Mouse (Mus musculus) cerebellum, postnatal 36 days (tissue): ENCODE results near the gene Gm10282.

Source experiments
- DNase-seq, 2 experiments: peaks; one replicate each; pipeline ENCODE4 v3.0.0; 2021 to 2022; ENCODE audit warnings: mixed read lengths in 2 of 2

Gm10282 gene

GRCm38 (mm10) chr8:72295679-72296078 lies 9.4 kb downstream of the Gm10282 start:
- peak; percentile 88 to 90 for DNase-seq

GRCm38 (mm10) chr8:72295125-72295524 lies 9.9 kb downstream of the Gm10282 start:
- no peak for DNase-seq

DNA sequence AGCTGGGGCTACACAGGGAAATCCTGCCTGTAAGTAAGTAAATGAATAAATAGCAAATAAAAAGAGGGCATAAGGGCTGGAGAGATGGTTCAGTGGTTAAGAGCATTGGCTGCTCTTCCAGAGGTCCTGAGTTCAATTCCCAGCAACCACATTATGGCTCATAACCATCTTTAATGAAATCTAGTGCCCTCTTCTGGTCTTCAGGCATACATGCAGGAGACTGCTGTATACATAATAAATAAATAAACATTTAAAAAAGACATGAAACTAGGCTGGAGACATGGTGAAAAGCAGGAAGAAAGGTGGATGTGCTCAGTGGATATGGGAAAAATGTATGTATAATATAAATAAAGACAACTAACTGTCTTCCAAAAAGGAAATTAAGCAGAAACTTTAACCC lies 11.8 kb downstream of the Gm10282 start:
- DNase-seq, result no peak

DNA sequence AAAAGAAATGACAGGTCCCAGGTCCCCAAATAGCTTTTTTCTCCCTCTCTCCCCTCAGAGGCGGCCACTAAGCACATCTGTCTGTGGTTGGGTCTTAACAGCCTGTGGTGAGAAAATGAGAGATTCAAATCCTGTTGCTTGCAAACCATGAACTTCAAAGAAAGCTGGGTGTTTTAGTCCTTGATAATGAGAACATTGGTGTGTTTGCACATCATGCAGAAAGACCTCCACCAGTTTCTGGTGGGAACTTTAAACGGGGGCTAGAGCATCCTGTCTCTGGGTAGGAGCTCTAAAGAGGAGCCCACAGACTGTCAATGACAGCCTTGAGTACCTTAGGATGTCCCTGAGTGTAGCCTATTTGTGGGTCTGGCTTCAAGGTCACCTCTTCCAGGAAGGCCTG lies 14.0 kb downstream of the Gm10282 start:
- DNase-seq, result no peak

GRCm38 (mm10) chr8:72289051-72289450 lies 16.0 kb downstream of the Gm10282 start:
- DNase-seq, result no peak

GRCm38 (mm10) chr8:72285285-72285684 lies 19.8 kb downstream of the Gm10282 start:
- DNase-seq, result no peak

GRCm38 (mm10) chr8:72281634-72282033 lies 23.4 kb downstream of the Gm10282 start:
- no peak for DNase-seq

DNA sequence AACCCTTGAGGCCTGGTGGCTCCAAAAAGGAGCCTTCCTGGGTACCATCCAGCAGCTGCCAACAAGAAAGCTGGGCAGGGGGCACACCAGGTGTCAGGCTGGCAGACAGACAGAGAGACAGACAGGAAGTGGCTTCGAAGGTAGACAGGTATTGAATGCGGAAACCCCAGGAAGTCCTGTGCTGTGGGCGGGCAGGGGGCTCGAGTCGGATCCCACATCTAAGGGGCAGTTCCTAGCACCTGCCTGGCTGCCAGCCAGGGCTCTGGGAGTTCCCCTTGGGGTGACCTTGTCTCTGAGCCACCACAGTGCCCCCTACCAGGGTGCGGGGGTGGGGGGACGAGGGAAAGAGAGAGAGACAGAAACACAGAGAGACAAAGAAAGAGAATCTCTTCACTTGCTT lies 25.9 kb downstream of the Gm10282 start:
- DNase-seq, result no peak

DNA sequence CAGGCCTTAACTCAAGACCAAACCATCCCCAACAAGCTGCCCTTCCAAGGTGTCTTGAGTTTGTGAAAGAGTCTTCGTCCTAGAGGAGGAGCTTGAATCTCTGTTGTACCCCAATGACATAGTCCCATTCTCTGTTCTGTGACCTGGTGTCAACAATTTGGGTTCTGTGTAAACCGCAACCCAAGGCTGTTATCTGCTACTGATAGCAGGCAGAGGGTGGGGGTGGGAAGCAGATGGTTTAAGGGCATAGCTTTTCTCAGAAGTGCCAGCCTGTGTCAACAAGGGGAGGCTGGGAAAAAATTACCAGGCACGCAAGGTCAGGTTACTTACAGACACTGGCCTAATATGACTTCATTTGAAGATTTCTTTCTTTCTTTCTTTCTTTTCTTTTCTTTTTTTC lies 27.8 kb downstream of the Gm10282 start:
- DNase-seq, result no peak

DNA sequence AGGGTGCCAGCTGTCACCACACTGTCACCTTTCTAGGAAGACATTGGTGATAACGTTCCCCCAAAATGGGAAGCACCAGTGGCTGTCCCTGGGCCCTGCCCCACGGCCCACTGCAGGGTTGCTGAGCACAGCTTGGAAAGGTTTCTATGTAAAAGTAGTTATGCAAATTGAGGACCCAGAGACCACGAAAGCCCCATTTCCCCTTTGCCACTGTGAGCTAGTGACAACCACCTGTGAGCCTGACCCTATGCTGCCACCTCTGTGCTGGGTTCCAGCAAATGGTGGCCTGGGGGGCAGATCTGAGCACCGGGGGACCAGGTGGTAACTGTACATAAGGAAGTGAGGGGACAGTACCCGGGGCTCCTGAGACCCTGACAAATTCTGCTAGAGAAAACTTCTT lies 31.3 kb downstream of the Gm10282 start:
- DNase-seq, result no peak

- DNase-seq, result no peak
Measured at GRCm38 (mm10) chr8:72273111-72273770, 31.8 kb downstream of the Gm10282 start.

DNA sequence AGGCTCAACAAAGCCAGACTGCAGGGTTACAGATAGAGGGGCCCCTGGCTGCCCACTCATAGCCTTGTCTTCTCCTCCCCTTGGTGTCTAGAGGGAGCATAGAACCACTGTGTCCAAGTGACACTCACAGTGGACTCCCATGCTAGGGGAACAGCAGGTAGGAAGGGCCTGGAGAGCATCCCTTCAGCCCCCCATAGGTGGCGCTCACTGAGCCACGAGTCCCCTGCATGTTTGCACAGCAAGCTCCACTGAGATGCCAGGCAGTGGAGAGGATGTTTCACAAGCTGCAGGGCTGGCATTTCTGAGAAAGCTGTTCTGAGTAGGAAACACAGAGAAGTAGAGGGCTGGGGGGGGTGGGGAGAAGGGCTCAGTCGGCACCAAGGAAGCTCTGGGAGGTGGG lies 32.7 kb downstream of the Gm10282 start:
- DNase-seq, result peak; percentile 15 to 22

- no peak for DNase-seq
Measured at GRCm38 (mm10) chr8:72271691-72272090, 33.4 kb downstream of the Gm10282 start.

DNA sequence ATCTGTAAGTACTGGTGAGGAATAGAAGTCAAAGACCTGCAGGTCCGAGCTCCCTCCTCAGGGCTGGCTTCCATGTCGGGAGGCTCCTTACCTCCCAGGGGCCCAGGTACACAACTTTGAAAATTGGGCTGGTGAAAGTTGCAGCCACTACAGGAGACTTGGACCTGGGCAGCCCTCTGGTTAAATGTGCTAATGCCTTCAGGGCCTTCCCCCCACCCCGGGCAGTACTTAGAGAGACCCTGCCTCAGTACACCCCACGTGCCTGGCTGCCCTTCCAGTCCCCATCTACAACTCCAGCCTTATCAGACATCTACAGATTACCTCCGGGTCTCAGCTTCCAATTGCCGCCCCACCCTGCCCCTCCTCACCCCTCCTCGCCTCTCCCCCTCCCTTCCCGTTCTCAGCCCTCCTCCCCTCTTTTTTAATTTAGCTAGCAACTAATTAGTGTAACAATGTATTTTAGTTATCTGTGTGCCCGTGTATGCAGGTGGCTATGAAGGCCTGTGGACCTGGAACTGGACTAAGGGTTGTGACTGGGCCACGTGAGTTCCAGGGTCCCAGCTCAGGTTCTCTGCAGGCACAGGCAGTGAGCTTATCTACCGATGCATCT lies 33.9 kb downstream of the Gm10282 start:
- no peak for DNase-seq

DNA sequence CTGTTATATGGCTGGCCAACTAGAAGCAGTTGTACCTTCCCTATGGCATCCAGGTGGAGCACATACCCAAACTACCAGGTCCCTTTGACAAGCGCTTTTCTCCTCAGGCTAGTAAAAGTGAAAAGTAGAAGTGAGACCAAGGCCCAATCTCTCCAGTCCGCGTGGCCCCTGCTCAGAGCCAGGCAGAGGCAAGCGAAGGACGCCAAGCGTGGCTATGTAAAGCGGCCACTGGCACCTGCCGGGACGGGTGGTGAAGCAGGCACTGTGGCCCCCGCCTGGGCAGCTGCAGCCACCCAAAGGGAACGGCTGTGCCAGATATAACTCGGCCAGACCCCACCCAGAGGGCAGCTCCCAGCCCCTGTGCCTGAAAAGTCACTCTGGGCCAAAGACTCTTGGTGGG lies 34.5 kb downstream of the Gm10282 start:
- DNase-seq, result no peak

GRCm38 (mm10) chr8:72268356-72268755 lies 36.7 kb downstream of the Gm10282 start:
- DNase-seq, result no peak

- DNase-seq, result no peak
Measured at GRCm38 (mm10) chr8:72267106-72267505, 38.0 kb downstream of the Gm10282 start.

DNA sequence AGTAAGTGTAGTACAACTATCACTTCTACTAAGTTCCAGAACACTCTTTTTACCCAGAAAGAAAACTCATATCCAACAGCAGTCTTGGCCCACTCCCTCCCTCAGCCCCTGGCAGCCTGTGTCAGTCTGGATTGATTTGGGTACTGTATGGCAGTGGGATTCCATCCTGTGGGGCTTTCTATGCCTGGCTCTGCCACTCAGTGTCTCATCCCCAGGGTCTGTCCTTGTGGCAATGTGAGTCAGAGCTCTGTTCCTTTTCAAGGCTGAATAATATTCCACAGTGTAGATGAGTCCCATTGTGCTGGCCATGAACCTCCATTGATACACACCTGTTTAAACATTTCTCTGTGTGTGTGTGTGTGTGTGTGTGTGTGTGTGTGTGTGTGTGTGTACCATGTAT lies 38.4 kb downstream of the Gm10282 start:
- no peak for DNase-seq

- no peak for DNase-seq
Measured at GRCm38 (mm10) chr8:72265342-72265741, 39.7 kb downstream of the Gm10282 start.

GRCm38 (mm10) chr8:72263451-72263850 lies 41.6 kb downstream of the Gm10282 start:
- no peak for DNase-seq

DNA sequence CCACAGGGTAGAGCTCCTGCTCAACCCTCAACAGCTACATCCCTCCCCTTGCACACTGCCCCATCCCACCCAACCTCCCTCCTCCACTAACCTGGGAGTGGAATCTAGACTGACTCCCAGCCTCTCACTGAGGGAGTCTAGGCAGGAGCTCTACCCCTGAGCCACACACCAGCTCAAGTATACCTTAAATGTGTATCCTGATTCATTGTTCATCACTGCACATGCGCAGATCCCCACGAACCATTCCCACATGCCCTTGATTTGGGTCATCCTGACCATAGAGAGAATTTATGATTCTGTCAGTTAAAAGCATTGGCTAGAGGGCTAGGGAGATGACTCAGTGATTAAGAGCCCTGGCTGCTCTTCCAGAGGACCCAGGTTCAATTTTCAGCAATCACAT lies 42.3 kb downstream of the Gm10282 start:
- DNase-seq, result no peak

- DNase-seq, result peak; percentile 20 to 26
Measured at GRCm38 (mm10) chr8:72261872-72262271, 43.2 kb downstream of the Gm10282 start.

DNA sequence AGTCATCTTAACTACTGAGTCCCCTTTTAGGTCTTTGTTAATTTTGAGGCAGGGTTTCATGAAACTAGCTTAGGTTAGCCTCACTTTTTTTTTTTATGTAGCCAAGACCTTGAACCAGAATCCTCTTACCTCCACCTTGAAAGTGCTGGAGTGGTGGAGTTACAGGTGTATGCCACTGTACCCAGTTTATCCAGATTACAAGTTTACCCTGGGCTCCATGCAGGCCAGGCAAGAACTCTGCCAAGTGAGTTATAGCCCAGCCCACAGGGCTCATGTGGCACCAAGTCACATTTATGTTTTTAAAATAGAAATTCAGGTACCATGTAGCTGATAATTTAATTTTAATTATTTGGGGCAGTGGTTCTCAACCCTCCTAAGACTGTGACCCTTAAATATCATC lies 43.6 kb downstream of the Gm10282 start:
- DNase-seq, result no peak

DNA sequence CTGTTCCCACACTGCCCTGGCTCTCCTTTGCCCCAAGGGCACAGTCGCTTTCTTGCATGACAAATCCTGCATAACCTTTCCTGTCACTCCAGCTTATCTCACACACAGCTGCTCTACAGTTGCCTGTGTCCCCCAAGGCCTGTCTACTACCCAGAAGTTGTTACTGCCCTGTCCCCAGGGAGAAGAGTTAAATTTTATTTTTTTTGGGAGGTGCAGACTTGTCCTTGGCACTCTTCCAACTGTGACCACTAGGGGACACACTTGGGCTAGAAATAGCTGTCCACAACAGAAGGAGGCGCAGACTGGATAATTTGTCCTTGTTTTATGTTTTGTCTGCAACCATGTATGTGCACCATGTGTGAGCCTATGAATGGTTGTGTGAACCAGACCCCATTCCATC lies 44.0 kb downstream of the Gm10282 start:
- DNase-seq, result peak in 1 of 2 experiments; percentile 29

DNA sequence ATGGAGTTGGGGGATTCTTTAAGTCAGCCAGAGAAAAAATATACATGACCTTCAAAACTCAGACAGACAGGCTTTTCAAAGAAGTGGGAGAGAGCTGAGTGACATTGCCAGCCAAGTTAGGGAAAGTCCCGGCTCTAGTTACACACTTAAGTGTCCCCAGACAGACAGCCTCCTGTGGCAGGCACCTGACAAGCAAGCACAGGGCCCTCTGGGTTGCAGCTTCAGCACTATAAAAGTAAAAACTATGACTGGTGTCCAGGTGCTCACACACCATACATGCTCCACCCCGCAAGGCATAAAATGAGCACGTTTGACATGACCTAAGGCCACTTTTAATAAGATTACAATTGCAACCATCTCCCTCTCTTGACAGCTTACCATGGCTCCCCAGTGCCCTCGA lies 44.5 kb downstream of the Gm10282 start:
- DNase-seq, result no peak
